Mouse (Mus musculus): ENCODE results near the gene B9d1. TPM values are rescaled to one million over a fixed set of nuclear protein-coding genes. Genes with fewer than 3 reads are reported as not detected.

Gene B9d1
- polyA plus RNA-seq, 1 experiment from 2014 or later = 36.7 TPM

DNA sequence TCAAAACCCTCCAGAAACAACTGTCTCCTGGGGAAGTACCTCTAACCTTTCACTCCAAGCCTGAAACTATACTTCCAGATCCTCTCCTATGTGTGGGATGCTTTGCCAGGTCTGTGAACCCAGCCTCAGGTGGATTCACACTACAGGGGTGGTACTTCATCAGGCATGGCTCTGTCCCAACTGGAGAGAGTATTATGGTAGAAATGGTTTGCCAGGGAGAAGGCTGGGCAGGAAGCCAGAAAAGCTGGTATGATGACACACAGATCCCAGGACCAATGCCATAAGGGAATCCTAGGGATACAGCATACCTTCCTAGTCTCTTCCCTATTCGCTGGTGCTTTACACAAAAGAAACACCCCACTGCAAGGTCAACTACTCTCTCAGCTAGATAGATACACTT, 21.9 kb downstream of the B9d1 start:
- Histone ChIP-seq H3K4me3 (no peak overlapping the region), H3K27me3 (no peaks in the 10 kb centered on the region), H3K27ac (no peak overlapping the region), H3K4me2 (replicated peaks) (no peak overlapping the region), H3K9ac (no peak overlapping the region), H3K9me3 (no peaks in the 10 kb centered on the region), H3K36me3 (peaks cover 16% of the 10 kb centered on the region), H3K4me1 (no peaks in the 10 kb centered on the region)
- ATAC-seq (ENCODE audit: insufficient number of reproducible peaks, insufficient read depth, low FRiP score, low TSS enrichment) = no peak
- 85% methylated on average over 1 of the region's 1 CpGs for WGBS

DNA sequence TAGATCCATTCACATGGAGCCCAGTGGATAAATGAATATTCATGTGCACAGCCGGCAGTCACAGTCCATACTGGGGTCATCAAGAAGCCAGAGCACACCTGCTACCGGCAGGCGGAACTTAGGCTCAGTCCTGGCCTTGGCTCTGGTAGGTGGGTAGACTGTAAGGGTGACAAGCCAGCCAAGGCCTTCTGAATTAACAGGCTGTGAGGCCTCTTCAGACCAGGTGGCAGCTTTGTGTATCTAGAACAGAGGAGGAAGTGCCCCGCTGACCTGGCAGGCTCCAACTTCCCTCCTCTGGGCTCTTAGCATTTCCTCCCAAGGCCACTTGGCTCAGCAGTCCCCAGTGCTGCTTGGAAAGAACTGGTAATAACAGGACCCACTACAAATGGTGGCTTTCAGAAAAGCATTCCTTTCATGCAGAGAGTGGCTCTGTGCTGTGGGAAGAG, 24.3 kb downstream of the B9d1 start:
- ATAC-seq (ENCODE audit: insufficient number of reproducible peaks, insufficient read depth, low FRiP score, low TSS enrichment) = no peak
- H3K9me3 ChIP-seq = no peaks in the 10 kb centered on the region
- no peaks in the 10 kb centered on the region for H3K4me1 ChIP-seq
- no peak overlapping the region for H3K4me2 ChIP-seq (replicated peaks)
- no peak overlapping the region for H3K27ac ChIP-seq
- WGBS = 55% methylated on average over 4 of the region's 4 CpGs
- H3K4me3 ChIP-seq = no peak overlapping the region
- no peak overlapping the region for H3K9ac ChIP-seq
- H3K36me3 ChIP-seq = peaks cover 7% of the 10 kb centered on the region
- no peaks in the 10 kb centered on the region for H3K27me3 ChIP-seq

DNA sequence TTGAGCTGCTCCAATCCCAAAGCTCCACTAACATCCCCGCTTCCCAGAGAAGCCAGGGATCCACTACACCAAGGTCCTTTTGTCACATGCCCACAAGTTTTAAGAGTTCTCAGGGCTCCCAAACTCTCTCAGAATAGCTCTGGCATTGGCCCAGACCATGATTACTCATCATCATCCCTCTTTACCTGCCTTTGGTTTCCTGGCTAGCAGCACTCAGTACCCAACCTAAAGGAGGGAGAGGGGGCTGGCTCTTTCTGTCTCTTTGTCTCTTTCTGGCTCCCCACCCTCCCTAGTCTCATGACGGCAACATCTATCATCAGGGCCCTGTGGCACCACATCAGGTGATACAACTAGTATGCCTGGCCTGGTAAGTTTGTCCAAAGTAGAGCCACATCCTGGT, 27.9 kb downstream of the B9d1 start:
- H3K4me1 ChIP-seq = 0 out of 2 replicates have a peak, but pooled peaks cover under 1% of the 10 kb centered on the region
- H3K4me3 ChIP-seq = no peak overlapping the region
- H3K27me3 ChIP-seq = no peaks in the 10 kb centered on the region
- no peaks in the 10 kb centered on the region for H3K9me3 ChIP-seq
- H3K36me3 ChIP-seq = peaks cover 7% of the 10 kb centered on the region
- ATAC-seq (ENCODE audit: insufficient number of reproducible peaks, insufficient read depth, low FRiP score, low TSS enrichment) = no peak
- no peak overlapping the region for H3K27ac ChIP-seq
- 84% methylated on average over 2 of the region's 2 CpGs for WGBS
- no peak overlapping the region for H3K4me2 ChIP-seq (replicated peaks)
- H3K9ac ChIP-seq = no peak overlapping the region

DNA sequence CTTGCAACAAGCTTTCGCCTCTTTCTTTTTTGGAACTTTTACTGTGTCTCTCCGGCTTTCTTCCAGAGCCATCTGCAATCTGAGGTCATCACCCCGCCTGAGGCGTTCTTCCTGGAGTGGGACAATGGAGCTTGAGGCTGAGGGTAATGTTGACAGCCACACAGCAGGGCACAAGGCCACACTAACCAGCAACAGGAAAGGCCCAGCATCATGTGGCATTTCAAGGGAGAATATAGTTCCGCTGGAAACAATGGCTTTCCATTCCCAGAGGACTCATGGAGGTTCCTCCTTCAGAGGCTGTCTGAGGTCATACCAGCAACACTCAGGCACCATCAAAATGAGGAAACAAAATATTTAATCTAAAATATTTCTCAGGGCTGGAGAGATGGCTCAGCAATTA, 28.6 kb downstream of the B9d1 start:
- no peak overlapping the region for H3K27ac ChIP-seq
- H3K36me3 ChIP-seq = peaks cover 7% of the 10 kb centered on the region
- H3K4me1 ChIP-seq = 0 out of 2 replicates have a peak, but pooled peaks cover 3% of the 10 kb centered on the region
- no peak overlapping the region for H3K9ac ChIP-seq
- 51% methylated on average over 5 of the region's 5 CpGs for WGBS
- no peak for ATAC-seq (ENCODE audit: insufficient number of reproducible peaks, insufficient read depth, low FRiP score, low TSS enrichment)
- no peak overlapping the region for H3K4me3 ChIP-seq
- no peaks in the 10 kb centered on the region for H3K9me3 ChIP-seq
- H3K4me2 ChIP-seq (replicated peaks) = no peak overlapping the region
- no peaks in the 10 kb centered on the region for H3K27me3 ChIP-seq

DNA sequence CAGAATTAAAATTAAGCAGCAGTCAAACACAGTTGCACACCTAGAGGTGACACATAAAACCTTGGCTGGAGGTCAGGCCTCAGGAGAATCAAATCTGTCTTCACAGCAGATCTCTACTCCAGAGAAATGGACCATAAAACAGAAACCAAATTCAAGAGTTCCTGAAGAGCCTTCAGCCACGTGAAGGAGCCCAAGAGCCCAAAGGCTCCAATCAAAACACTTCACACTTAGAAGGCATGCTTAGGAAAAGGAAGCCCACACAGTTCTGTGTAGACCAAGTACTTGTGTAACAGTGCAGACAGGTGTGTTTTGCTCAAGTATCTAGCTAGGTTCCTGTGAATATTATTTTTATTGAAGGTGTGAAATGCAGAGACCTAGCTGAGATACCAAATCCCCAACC, 30.6 kb downstream of the B9d1 start:
- ATAC-seq (ENCODE audit: insufficient number of reproducible peaks, insufficient read depth, low FRiP score, low TSS enrichment) = no peak
- no peaks in the 10 kb centered on the region for H3K27me3 ChIP-seq
- 0 out of 2 replicates have a peak, but pooled peaks cover 3% of the 10 kb centered on the region for H3K4me1 ChIP-seq
- peaks cover 9% of the 10 kb centered on the region; the same call in 1 of the 2 replicates for H3K36me3 ChIP-seq
- H3K9ac ChIP-seq = no peak overlapping the region
- H3K4me3 ChIP-seq = no peak overlapping the region
- no peak overlapping the region for H3K27ac ChIP-seq
- no peaks in the 10 kb centered on the region for H3K9me3 ChIP-seq
- H3K4me2 ChIP-seq (replicated peaks) = no peak overlapping the region
- WGBS = 63% methylated on average over 1 of the region's 1 CpGs

DNA sequence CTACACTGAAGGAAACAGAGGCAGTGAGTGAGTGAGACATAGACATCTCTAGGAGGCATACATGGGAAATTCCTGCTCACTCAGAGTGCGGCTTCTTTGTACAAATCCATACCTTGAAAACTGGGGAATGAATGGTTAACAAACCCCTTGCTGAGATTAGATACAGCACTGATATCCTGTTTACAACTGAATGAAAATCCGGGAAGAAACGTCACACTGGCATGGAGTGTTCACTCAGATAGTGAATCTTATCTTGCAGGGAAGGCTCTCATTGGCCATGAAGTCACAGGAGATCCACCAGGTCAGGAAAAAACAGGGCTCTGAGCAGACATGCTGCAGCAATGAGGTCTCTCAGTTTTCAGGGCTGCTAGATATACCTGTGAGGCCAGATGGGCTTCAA, 32.0 kb downstream of the B9d1 start:
- no peak overlapping the region for H3K4me3 ChIP-seq
- no peaks in the 10 kb centered on the region for H3K27me3 ChIP-seq
- WGBS = 63% methylated on average over 3 of the region's 3 CpGs
- H3K4me1 ChIP-seq = 0 out of 2 replicates have a peak, but pooled peaks cover 3% of the 10 kb centered on the region
- no peak for ATAC-seq (ENCODE audit: insufficient number of reproducible peaks, insufficient read depth, low FRiP score, low TSS enrichment)
- no peak overlapping the region for H3K9ac ChIP-seq
- H3K36me3 ChIP-seq = peaks cover 9% of the 10 kb centered on the region; the same call in 1 of the 2 replicates
- H3K4me2 ChIP-seq (replicated peaks) = no peak overlapping the region
- no peaks in the 10 kb centered on the region for H3K9me3 ChIP-seq
- no peak overlapping the region for H3K27ac ChIP-seq

DNA sequence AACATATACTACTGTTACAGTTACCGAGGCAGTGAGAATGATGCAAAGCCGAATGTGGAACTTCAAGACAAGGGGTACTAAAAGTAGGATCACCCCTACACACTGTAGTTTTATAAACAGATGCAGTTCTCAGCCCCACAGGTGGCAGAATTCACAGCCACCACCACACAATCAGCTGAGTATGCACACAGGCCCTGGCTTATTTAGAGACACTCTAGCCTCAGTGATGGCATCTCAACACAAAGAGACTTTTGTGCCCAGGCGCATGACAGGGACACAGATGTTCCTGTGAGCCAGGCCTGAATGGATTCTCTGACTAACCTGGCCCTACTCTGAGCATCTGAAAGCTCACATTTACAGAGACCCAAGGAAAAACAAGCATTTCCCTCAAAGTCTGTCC, 32.4 kb downstream of the B9d1 start:
- Histone ChIP-seq H3K4me3 (no peak overlapping the region), H3K9ac (no peak overlapping the region), H3K4me2 (replicated peaks) (no peak overlapping the region), H3K27me3 (no peaks in the 10 kb centered on the region), H3K27ac (no peak overlapping the region), H3K9me3 (no peaks in the 10 kb centered on the region), H3K4me1 (0 out of 2 replicates have a peak, but pooled peaks cover 3% of the 10 kb centered on the region), H3K36me3 (peaks cover 9% of the 10 kb centered on the region; the same call in 1 of the 2 replicates)
- no peak for ATAC-seq (ENCODE audit: insufficient number of reproducible peaks, insufficient read depth, low FRiP score, low TSS enrichment)
- 75% methylated on average over 3 of the region's 3 CpGs for WGBS

DNA sequence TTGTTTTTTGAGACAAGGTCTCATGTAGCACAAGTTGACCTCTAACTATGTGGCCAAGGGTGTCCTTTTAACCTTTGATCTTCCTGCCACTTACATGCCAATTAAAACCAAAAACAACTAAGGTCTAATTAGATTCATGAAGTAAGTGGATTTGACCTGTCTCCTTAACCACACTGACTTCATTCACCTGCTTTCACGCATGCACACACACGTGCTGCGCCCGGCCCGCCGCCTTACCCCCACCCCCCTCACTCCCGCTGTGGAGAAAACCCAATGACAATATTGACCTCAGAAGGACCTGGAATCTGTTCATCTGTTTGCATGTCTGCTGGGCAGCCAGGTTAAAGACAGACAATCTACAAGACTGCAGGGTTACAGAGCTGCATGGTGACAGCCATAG, 35.7 kb downstream of the B9d1 start:
- peaks cover 15% of the 10 kb centered on the region for H3K36me3 ChIP-seq
- no peak for ATAC-seq (ENCODE audit: insufficient number of reproducible peaks, insufficient read depth, low FRiP score, low TSS enrichment)
- H3K4me3 ChIP-seq = no peak overlapping the region
- no peak overlapping the region for H3K27ac ChIP-seq
- WGBS = 68% methylated on average over 7 of the region's 7 CpGs
- H3K9me3 ChIP-seq = no peaks in the 10 kb centered on the region
- H3K9ac ChIP-seq = no peak overlapping the region
- no peak overlapping the region for H3K4me2 ChIP-seq (replicated peaks)
- H3K4me1 ChIP-seq = 0 out of 2 replicates have a peak, but pooled peaks cover 3% of the 10 kb centered on the region
- H3K27me3 ChIP-seq = no peaks in the 10 kb centered on the region

DNA sequence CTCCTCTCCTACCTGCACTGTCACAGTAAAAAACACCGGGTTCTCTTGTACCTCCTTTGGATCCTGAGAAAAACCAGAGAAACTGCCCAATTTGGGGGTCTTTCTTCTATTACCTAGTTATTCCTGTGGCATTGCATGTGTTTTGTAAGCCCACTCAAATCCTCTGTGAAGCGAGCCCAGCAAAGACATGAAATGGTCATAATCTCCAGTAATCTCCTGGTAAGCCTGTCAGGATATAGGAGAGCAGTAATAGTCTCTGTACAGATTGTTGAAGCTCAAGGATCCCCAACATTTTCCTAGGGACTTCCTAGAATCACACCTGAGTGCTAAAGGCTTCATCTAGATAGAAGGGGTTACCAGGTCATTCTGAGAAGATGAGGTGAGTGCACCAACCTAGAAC, 36.2 kb downstream of the B9d1 start:
- Histone ChIP-seq H3K4me2 (replicated peaks) (no peak overlapping the region), H3K36me3 (peaks cover 19% of the 10 kb centered on the region), H3K9me3 (no peaks in the 10 kb centered on the region), H3K9ac (no peak overlapping the region), H3K4me3 (no peak overlapping the region), H3K4me1 (0 out of 2 replicates have a peak, but pooled peaks cover 3% of the 10 kb centered on the region), H3K27me3 (no peaks in the 10 kb centered on the region), H3K27ac (no peak overlapping the region)
- WGBS = 84% methylated on average over 2 of the region's 2 CpGs
- no peak for ATAC-seq (ENCODE audit: insufficient number of reproducible peaks, insufficient read depth, low FRiP score, low TSS enrichment)

DNA sequence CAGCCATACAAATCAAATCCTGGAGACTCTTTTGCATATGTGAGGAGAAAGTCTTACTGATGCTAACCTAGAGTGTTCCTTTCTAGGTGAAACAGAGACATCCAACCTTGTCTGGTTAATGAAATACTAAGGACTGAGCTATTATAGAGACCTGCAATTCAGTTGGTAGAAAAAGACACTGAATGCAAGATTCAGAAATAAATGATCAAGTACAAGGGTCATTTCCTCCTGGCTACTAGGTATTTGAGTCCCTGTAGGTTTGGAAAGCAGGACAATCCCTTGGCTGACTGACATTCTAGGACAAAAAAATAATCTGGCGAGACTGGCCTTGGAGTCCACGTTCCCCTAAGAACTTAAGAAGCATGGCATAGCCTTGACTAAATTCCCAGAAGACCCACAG, 40.6 kb downstream of the B9d1 start:
- no peaks in the 10 kb centered on the region for H3K9me3 ChIP-seq
- no peak overlapping the region for H3K4me2 ChIP-seq (replicated peaks)
- H3K36me3 ChIP-seq = peaks cover 14% of the 10 kb centered on the region
- no peak for ATAC-seq (ENCODE audit: insufficient number of reproducible peaks, insufficient read depth, low FRiP score, low TSS enrichment)
- no peaks in the 10 kb centered on the region for H3K27me3 ChIP-seq
- no peaks in the 10 kb centered on the region for H3K4me1 ChIP-seq
- H3K4me3 ChIP-seq = no peak overlapping the region
- WGBS = 93% methylated on average over 2 of the region's 2 CpGs
- no peak overlapping the region for H3K27ac ChIP-seq
- H3K9ac ChIP-seq = no peak overlapping the region

DNA sequence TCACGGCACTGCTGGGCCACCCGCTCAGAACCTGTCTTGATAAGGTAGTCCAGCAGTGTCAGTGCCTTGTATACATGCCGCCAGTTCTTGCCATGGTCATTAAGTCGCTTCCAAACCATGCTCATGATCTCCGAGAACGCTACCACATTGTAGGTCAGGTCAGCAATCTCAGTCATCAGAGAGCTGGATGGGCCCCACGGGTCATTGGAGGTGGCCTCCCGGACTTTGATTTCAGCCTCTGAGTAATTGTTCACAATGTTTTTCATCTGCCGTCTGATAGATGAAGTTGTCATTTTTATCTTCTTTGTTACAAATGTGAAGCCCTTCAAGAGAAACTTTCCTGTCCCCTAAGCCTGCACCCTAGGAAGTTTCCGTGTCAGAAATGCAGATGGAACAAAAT, 41.5 kb downstream of the B9d1 start:
- H3K27ac ChIP-seq = no peak overlapping the region

DNA sequence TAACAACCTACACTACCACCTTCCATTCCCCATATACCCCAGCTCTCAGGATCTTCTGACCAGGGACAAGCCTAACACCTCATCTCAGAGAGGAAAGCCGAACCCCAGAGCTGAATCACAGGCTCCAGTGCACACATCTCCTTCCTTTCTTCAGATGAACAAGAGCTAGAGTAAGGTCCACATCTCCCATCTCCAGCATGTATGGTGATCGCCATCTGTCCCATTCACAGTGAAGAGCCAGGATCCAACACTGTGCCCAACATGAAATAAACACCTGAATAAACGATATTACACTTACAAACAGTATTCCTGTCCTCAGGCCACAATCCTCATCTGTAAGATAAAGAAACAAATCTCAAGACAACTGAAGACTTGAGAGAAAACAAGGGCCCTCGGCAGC, 42.8 kb downstream of the B9d1 start:
- H3K9me3 ChIP-seq = no peaks in the 10 kb centered on the region
- H3K9ac ChIP-seq = no peak overlapping the region
- H3K4me3 ChIP-seq = no peak overlapping the region
- no peaks in the 10 kb centered on the region for H3K4me1 ChIP-seq
- no peak overlapping the region for H3K4me2 ChIP-seq (replicated peaks)
- no peaks in the 10 kb centered on the region for H3K27me3 ChIP-seq
- 91% methylated on average over 4 of the region's 4 CpGs for WGBS
- no peak for ATAC-seq (ENCODE audit: insufficient number of reproducible peaks, insufficient read depth, low FRiP score, low TSS enrichment)
- no peak overlapping the region for H3K27ac ChIP-seq
- peaks cover 14% of the 10 kb centered on the region for H3K36me3 ChIP-seq

More for the DNA sequence above, 41.5 kb downstream of the B9d1 start:
- no peak overlapping the region for H3K4me3 ChIP-seq
- no peaks in the 10 kb centered on the region for H3K4me1 ChIP-seq
- no peak overlapping the region for H3K4me2 ChIP-seq (replicated peaks)
- 90% methylated on average over 10 of the region's 10 CpGs for WGBS
- no peaks in the 10 kb centered on the region for H3K27me3 ChIP-seq
- ATAC-seq (ENCODE audit: insufficient number of reproducible peaks, insufficient read depth, low FRiP score, low TSS enrichment) = no peak
- no peak overlapping the region for H3K9ac ChIP-seq
- no peaks in the 10 kb centered on the region for H3K9me3 ChIP-seq
- H3K36me3 ChIP-seq = peaks cover 14% of the 10 kb centered on the region

DNA sequence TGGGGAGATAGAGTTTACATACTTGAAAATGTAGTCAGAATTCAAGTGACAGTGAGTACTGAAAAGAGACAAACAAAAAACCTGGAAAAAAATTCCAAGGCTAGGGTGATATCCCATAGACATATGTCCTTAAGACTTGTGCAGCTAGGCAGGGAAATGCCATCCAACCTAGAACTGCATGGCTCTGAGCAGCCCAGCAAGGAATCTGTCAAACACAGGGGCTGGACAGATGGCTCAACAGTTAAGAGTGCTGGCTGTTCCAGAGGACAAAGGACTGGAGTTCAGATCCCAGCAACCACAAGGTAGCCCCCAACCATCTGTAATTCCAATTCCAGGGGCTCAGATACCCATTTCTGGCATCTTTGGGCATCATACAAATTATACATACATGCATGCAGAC, 45.7 kb downstream of the B9d1 start:
- ATAC-seq (ENCODE audit: insufficient number of reproducible peaks, insufficient read depth, low FRiP score, low TSS enrichment) = no peak
- Histone ChIP-seq H3K4me1 (0 out of 2 replicates have a peak, but pooled peaks cover 4% of the 10 kb centered on the region), H3K4me2 (replicated peaks) (no peak overlapping the region), H3K9ac (no peak overlapping the region), H3K4me3 (no peak overlapping the region), H3K9me3 (no peaks in the 10 kb centered on the region), H3K27me3 (no peaks in the 10 kb centered on the region), H3K36me3 (peaks cover 9% of the 10 kb centered on the region), H3K27ac (no peak overlapping the region)

Measured in embryonic facial prominence, embryonic 12.5 days (tissue).